Mouse (Mus musculus): ENCODE results near the gene Chadl. TPM values are rescaled to one million over a fixed set of nuclear protein-coding genes. Genes with fewer than 3 reads are reported as not detected.
A peak's percentile ranks its signal among the peaks of the same experiment; 100 is the strongest.

Chadl gene
- polyA plus RNA-seq, 1 experiment: 4.6 TPM

- Histone ChIP-seq H3K36me3 (ENCODE audit: control insufficient read depth, insufficient read depth, low read length) (no peaks in the 10 kb centered on the region), H3K4me1 (ENCODE audit: control insufficient read depth, insufficient read depth, low read length) (no peaks in the 10 kb centered on the region), H3K27ac (ENCODE audit: control insufficient read depth, insufficient read depth, low read depth, low read length) (no peak overlapping the region), H3K27me3 (ENCODE audit: control insufficient read depth, insufficient read depth, low read length) (no peaks in the 10 kb centered on the region), H3K4me3 (ENCODE audit: control insufficient read depth, low read depth, low read length) (no peak overlapping the region)
- no peak for TF ChIP-seq CTCF (IDR thresholded peaks at IDR 0.05; ENCODE audit: control insufficient read depth, insufficient read depth, insufficient replicate concordance, low read depth, low read length)
- TF ChIP-seq POLR2A (IDR thresholded peaks at IDR 0.05; ENCODE audit: control insufficient read depth, low read depth, low read length): no peak
Observed at GRCm38 (mm10) chr15:81700601-81701000, 3.5 kb upstream of the Chadl start.

GRCm38 (mm10) chr15:81700161-81700560, 3.1 kb upstream of the Chadl start:
- H3K4me1 ChIP-seq (ENCODE audit: control insufficient read depth, insufficient read depth, low read length): 0 out of 2 replicates have a peak, but pooled peaks cover under 1% of the 10 kb centered on the region
- TF ChIP-seq CTCF (IDR thresholded peaks at IDR 0.05; ENCODE audit: control insufficient read depth, insufficient read depth, insufficient replicate concordance, low read depth, low read length) (no peak), POLR2A (IDR thresholded peaks at IDR 0.05; ENCODE audit: control insufficient read depth, low read depth, low read length) (no peak)
- no peaks in the 10 kb centered on the region for H3K36me3 ChIP-seq (ENCODE audit: control insufficient read depth, insufficient read depth, low read length)
- H3K4me3 ChIP-seq (ENCODE audit: control insufficient read depth, low read depth, low read length): no peak overlapping the region
- H3K27ac ChIP-seq (ENCODE audit: control insufficient read depth, insufficient read depth, low read depth, low read length): no peak overlapping the region
- no peaks in the 10 kb centered on the region for H3K27me3 ChIP-seq (ENCODE audit: control insufficient read depth, insufficient read depth, low read length)

GRCm38 (mm10) chr15:81698532-81698931, 1.4 kb upstream of the Chadl start:
- no peak for TF ChIP-seq POLR2A (IDR thresholded peaks at IDR 0.05; ENCODE audit: control insufficient read depth, low read depth, low read length)
- TF ChIP-seq CTCF (IDR thresholded peaks at IDR 0.05; ENCODE audit: control insufficient read depth, insufficient read depth, insufficient replicate concordance, low read depth, low read length): no peak
- Histone ChIP-seq H3K4me3 (ENCODE audit: control insufficient read depth, low read depth, low read length) (no peak overlapping the region), H3K27ac (ENCODE audit: control insufficient read depth, insufficient read depth, low read depth, low read length) (no peak overlapping the region), H3K36me3 (ENCODE audit: control insufficient read depth, insufficient read depth, low read length) (no peaks in the 10 kb centered on the region), H3K4me1 (ENCODE audit: control insufficient read depth, insufficient read depth, low read length) (peaks cover 12% of the 10 kb centered on the region), H3K27me3 (ENCODE audit: control insufficient read depth, insufficient read depth, low read length) (no peaks in the 10 kb centered on the region)

- H3K36me3 ChIP-seq (ENCODE audit: control insufficient read depth, insufficient read depth, low read length): no peaks in the 10 kb centered on the region
Observed at GRCm38 (mm10) chr15:81697847-81698246, 760 bp upstream of the Chadl start.

GRCm38 (mm10) chr15:81694891-81695290, 2.2 kb downstream of the Chadl start:
- Histone ChIP-seq H3K27ac (ENCODE audit: control insufficient read depth, insufficient read depth, low read depth, low read length) (no peak overlapping the region), H3K4me1 (ENCODE audit: control insufficient read depth, insufficient read depth, low read length) (peaks cover 20% of the 10 kb centered on the region), H3K36me3 (ENCODE audit: control insufficient read depth, insufficient read depth, low read length) (no peaks in the 10 kb centered on the region), H3K27me3 (ENCODE audit: control insufficient read depth, insufficient read depth, low read length) (no peaks in the 10 kb centered on the region), H3K4me3 (ENCODE audit: control insufficient read depth, low read depth, low read length) (peak overlapping the region; percentile 67)
- TF ChIP-seq POLR2A (IDR thresholded peaks at IDR 0.05; ENCODE audit: control insufficient read depth, low read depth, low read length) (no peak), CTCF (IDR thresholded peaks at IDR 0.05; ENCODE audit: control insufficient read depth, insufficient read depth, insufficient replicate concordance, low read depth, low read length) (no peak)

More at GRCm38 (mm10) chr15:81697847-81698246, 760 bp upstream of the Chadl start:
- Histone ChIP-seq H3K4me3 (ENCODE audit: control insufficient read depth, low read depth, low read length) (no peak overlapping the region), H3K4me1 (ENCODE audit: control insufficient read depth, insufficient read depth, low read length) (peaks cover 18% of the 10 kb centered on the region), H3K27me3 (ENCODE audit: control insufficient read depth, insufficient read depth, low read length) (no peaks in the 10 kb centered on the region), H3K27ac (ENCODE audit: control insufficient read depth, insufficient read depth, low read depth, low read length) (no peak overlapping the region)
- no peak for TF ChIP-seq CTCF (IDR thresholded peaks at IDR 0.05; ENCODE audit: control insufficient read depth, insufficient read depth, insufficient replicate concordance, low read depth, low read length)
- no peak for TF ChIP-seq POLR2A (IDR thresholded peaks at IDR 0.05; ENCODE audit: control insufficient read depth, low read depth, low read length)

GRCm38 (mm10) chr15:81693967-81694881, 2.9 kb downstream of the Chadl start:
- Histone ChIP-seq H3K4me3 (ENCODE audit: control insufficient read depth, low read depth, low read length) (peak overlapping the region; percentile 67), H3K27me3 (ENCODE audit: control insufficient read depth, insufficient read depth, low read length) (no peaks in the 10 kb centered on the region), H3K36me3 (ENCODE audit: control insufficient read depth, insufficient read depth, low read length) (no peaks in the 10 kb centered on the region), H3K27ac (ENCODE audit: control insufficient read depth, insufficient read depth, low read depth, low read length) (no peak overlapping the region), H3K4me1 (ENCODE audit: control insufficient read depth, insufficient read depth, low read length) (peaks cover 20% of the 10 kb centered on the region)
- no peak; the same call in 1 of the 2 replicates for TF ChIP-seq CTCF (IDR thresholded peaks at IDR 0.05; ENCODE audit: control insufficient read depth, insufficient read depth, insufficient replicate concordance, low read depth, low read length)
- TF ChIP-seq POLR2A (IDR thresholded peaks at IDR 0.05; ENCODE audit: control insufficient read depth, low read depth, low read length): no peak

GRCm38 (mm10) chr15:81693366-81693966, 3.6 kb downstream of the Chadl start:
- H3K36me3 ChIP-seq (ENCODE audit: control insufficient read depth, insufficient read depth, low read length): no peaks in the 10 kb centered on the region
- no peak overlapping the region for H3K27ac ChIP-seq (ENCODE audit: control insufficient read depth, insufficient read depth, low read depth, low read length)
- TF ChIP-seq CTCF (IDR thresholded peaks at IDR 0.05; ENCODE audit: control insufficient read depth, insufficient read depth, insufficient replicate concordance, low read depth, low read length) (no peak), POLR2A (IDR thresholded peaks at IDR 0.05; ENCODE audit: control insufficient read depth, low read depth, low read length) (no peak)
- no peaks in the 10 kb centered on the region for H3K27me3 ChIP-seq (ENCODE audit: control insufficient read depth, insufficient read depth, low read length)
- H3K4me3 ChIP-seq (ENCODE audit: control insufficient read depth, low read depth, low read length): peak overlapping the region; percentile 67
- H3K4me1 ChIP-seq (ENCODE audit: control insufficient read depth, insufficient read depth, low read length): peaks cover 20% of the 10 kb centered on the region
